Mouse (Mus musculus) erythroblast, adult 5-6 weeks (primary cell): ENCODE results near the gene Cnot6. TPM values are rescaled to one million over a fixed set of nuclear protein-coding genes. Genes with fewer than 3 reads are reported as not detected.
A peak's percentile ranks its signal among the peaks of the same experiment; 100 is the strongest.

Source experiments
- ATAC-seq: replicated peaks from 2 replicates; pipeline ENCODE4 v1.8.0; 2016; ENCODE audit warnings: moderate number of reproducible peaks, mild to moderate bottlenecking, moderate TSS enrichment, inconsistent platforms; ENCODE audit not compliant: poor library complexity, low FRiP score, severe bottlenecking
- total RNA-seq, 2 experiments: library from RNA; stranded (forward) in 1 of 2; stranded (reverse) in 1 of 2; fragments of 150-400 nt in 1 of 2; fragments of 200-764, 138-1000 nt in 1 of 2; gene quantifications; 2 replicates each; pipeline versions ENCODE4 v1.2.3 to v1.2.4; 2015 to 2017; ENCODE audit warnings: low replicate concordance in 2 of 2

Cnot6 gene
- total RNA-seq, 2 experiments from 2014 or later = 50.1 to 52.0 TPM

- no peak for ATAC-seq
These were observed 7.1 kb upstream of the Cnot6 start for GRCm38 (mm10) chr11:49719466-49720151.

GRCm38 (mm10) chr11:49713336-49714334 lies 1.1 kb upstream of the Cnot6 start:
- ATAC-seq = peak; percentile 84

- no peak for ATAC-seq
These were observed 455 bp downstream of the Cnot6 start for GRCm38 (mm10) chr11:49711981-49712554.

GRCm38 (mm10) chr11:49710664-49711063 lies 1.9 kb downstream of the Cnot6 start:
- ATAC-seq = no peak

- ATAC-seq = no peak
These were observed 4.7 kb downstream of the Cnot6 start for GRCm38 (mm10) chr11:49707834-49708233.

GRCm38 (mm10) chr11:49704804-49705203 lies 7.7 kb downstream of the Cnot6 start:
- ATAC-seq = no peak

GRCm38 (mm10) chr11:49702014-49702413 lies 10.5 kb downstream of the Cnot6 start:
- no peak for ATAC-seq

GRCm38 (mm10) chr11:49699079-49699478 lies 13.4 kb downstream of the Cnot6 start:
- no peak for ATAC-seq

GRCm38 (mm10) chr11:49697779-49698178 lies 14.7 kb downstream of the Cnot6 start:
- no peak for ATAC-seq

- ATAC-seq = no peak
These were observed 16.1 kb downstream of the Cnot6 start for GRCm38 (mm10) chr11:49696472-49696871.

GRCm38 (mm10) chr11:49695695-49696094 lies 16.8 kb downstream of the Cnot6 start:
- no peak for ATAC-seq

- ATAC-seq = no peak
These were observed 17.5 kb downstream of the Cnot6 start for GRCm38 (mm10) chr11:49695013-49695412.

- no peak for ATAC-seq
These were observed 28.1 kb downstream of the Cnot6 start for GRCm38 (mm10) chr11:49684237-49684973.

- no peak for ATAC-seq
These were observed 39.1 kb downstream of the Cnot6 start for GRCm38 (mm10) chr11:49673433-49673832.

- no peak for ATAC-seq
These were observed 47.1 kb downstream of the Cnot6 start for GRCm38 (mm10) chr11:49665462-49665861.

GRCm38 (mm10) chr11:49664262-49665140 lies 48.0 kb downstream of the Cnot6 start:
- ATAC-seq = no peak

GRCm38 (mm10) chr11:49663310-49663709 lies 49.2 kb downstream of the Cnot6 start, which contains the start of gene Scgb3a1:
Scgb3a1 (plus strand) TSS chr11:49663610.
- ATAC-seq = no peak

- no peak for ATAC-seq
These were observed 50.2 kb downstream of the Cnot6 start for GRCm38 (mm10) chr11:49662292-49662780.

- ATAC-seq = no peak
These were observed 53.1 kb downstream of the Cnot6 start for GRCm38 (mm10) chr11:49659470-49659799.
